Mouse (Mus musculus): ENCODE results near the gene Rsbn1l.

DNA sequence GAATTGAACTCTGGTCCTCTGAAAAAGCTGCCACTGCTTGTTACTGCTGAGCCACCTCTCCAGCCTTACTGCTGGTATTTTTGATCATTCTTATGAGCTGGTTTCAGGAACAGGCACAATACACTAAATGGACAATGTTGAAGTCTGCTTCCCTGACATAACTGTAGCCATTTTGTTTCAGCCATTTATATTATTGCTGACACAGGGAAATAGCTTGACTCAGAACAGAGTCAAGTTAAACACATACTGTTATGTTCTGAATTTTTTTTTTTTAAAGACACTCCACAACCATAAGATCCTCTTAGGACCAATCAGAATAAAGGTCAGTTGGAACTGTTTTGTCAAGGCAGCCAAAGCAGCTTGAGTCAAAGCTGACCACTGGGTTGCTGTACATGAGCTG is 27.3 kb upstream of the Rsbn1l start:
- TF ChIP-seq GATA1 (IDR thresholded peaks at IDR 0.05; ENCODE audit: low read length) (no peak), TAL1 (IDR thresholded peaks at IDR 0.05; ENCODE audit: low read length) (no peak)
